ENCODE assay signal across 31 mouse cellular contexts in genomic region chr11:61540642-61541041, GRCm38 (mm10). TPM values are rescaled to one million over a fixed set of nuclear protein-coding genes. Genes with fewer than 3 reads are reported as not detected.
A peak's percentile ranks its signal among the peaks of the same experiment; 100 is the strongest.
DNase-seq lines count a peak whose midpoint lies in the region; TF ChIP-seq lines count a peak whose summit lies in the region.
"Had no signal": no experiment of that assay in that cellular context is flagged by ENCODE, and none has a peak within 500 bp of the region (broad histone marks: within the 10 kb centered on the region; RNA-seq: fewer than 3 reads in every experiment).

No protein-coding gene starts in this region.

- peak; percentile 60 for DNase-seq in kidney, adult 2 months
- no peak for DNase-seq in kidney, postnatal 10 days
- DNase-seq in layer of hippocampus, adult 2 months (ENCODE audit: low spot score in 2 of 2): no peak
- no peak for DNase-seq in layer of hippocampus, adult 18-20 months (ENCODE audit: low spot score in 2 of 2)
- DNase-seq in R1 (ENCODE audit: low read depth, low spot score): peak; percentile 33
- DNase-seq in kidney, postnatal 25 days: peak; percentile 45 to 70
- DNase-seq in left cerebral cortex, postnatal 14 days (ENCODE audit: low spot score in 2 of 2): no peak
- DNase-seq: adrenal gland, adult 8-10 months; adrenal gland, postnatal 25 days; cerebellum, adult 11-12 months; cerebellum, adult 8-10 months; cerebellum, postnatal 10 days; cerebellum, postnatal 36 days; embryo, embryonic 11 days; gastrocnemius, postnatal 25 days; heart, adult 18-20 months; heart, postnatal 10 days; heart, postnatal 36 days had no signal

- no peaks in the 10 kb centered on the region for H3K36me3 ChIP-seq in kidney, adult 2 months (ENCODE audit: control insufficient read depth, insufficient read depth, low read length)

- no peak for TF ChIP-seq POLR2A in kidney, adult 2 months (IDR thresholded peaks at IDR 0.05; ENCODE audit: low read depth, low read length)

- no peaks in the 10 kb centered on the region for H3K27me3 ChIP-seq in kidney, adult 2 months (replicated peaks; ENCODE audit: control insufficient read depth, insufficient read depth, low read length)
- H3K27me3 ChIP-seq: embryonic facial prominence, embryonic 13.5 days; forebrain, embryonic 12.5 days; forebrain, embryonic 15.5 days; heart, embryonic 12.5 days; heart, embryonic 15.5 days had no signal

- no peak overlapping the region for H3K4me3 ChIP-seq in kidney, adult 2 months (ENCODE audit: insufficient read depth, low read depth, low read length)
- no peak overlapping the region for H3K4me3 ChIP-seq in layer of hippocampus, adult 2 months
- H3K4me3 ChIP-seq: embryonic facial prominence, embryonic 10.5 days; embryonic facial prominence, embryonic 13.5 days; erythroblast, embryonic 14.5 days; forebrain, embryonic 12.5 days; forebrain, embryonic 15.5 days; heart, embryonic 12.5 days; heart, embryonic 15.5 days; hindbrain, embryonic 10.5 days had no signal

- TF ChIP-seq CTCF in kidney, adult 2 months (conservative IDR thresholded peaks at IDR 0.05; ENCODE audit: insufficient read depth, insufficient read length, low read depth, low read length): no peak
- no peak for TF ChIP-seq CTCF in layer of hippocampus, adult 2 months (conservative IDR thresholded peaks at IDR 0.05)

- no peak overlapping the region for H3K27ac ChIP-seq in kidney, adult 2 months (ENCODE audit: insufficient read depth, low read depth, low read length)
- H3K27ac ChIP-seq in layer of hippocampus, adult 2 months: peak overlapping the region; percentile 86
- H3K27ac ChIP-seq: embryonic facial prominence, embryonic 10.5 days; embryonic facial prominence, embryonic 13.5 days; forebrain, embryonic 12.5 days; forebrain, embryonic 15.5 days; heart, embryonic 15.5 days; hindbrain, embryonic 10.5 days; hindbrain, embryonic 14.5 days had no signal

- WGBS in kidney, adult 2 months: 43% methylated on average over 7 of the region's 7 CpGs

- intact Hi-C loops in left cerebral cortex, postnatal 14 days (cut with DNase I): no loop called here

- peaks cover 16% of the 10 kb centered on the region for H3K4me1 ChIP-seq in kidney, adult 2 months (ENCODE audit: control insufficient read depth, insufficient read depth, low read length)
- H3K4me1 ChIP-seq: embryonic facial prominence, embryonic 13.5 days; forebrain, embryonic 12.5 days; forebrain, embryonic 15.5 days had no signal

RNA-seq across cellular contexts. Expression of gene B9d1, which starts 35.7 kb away (rescaled TPM):
- 42.7 and 43.3 TPM in 2 replicates for polyA plus RNA-seq in kidney, adult 2 months (2012; rRNA removed)
- 10 to 100 TPM; 47.4 to 47.9 TPM for total RNA-seq in layer of hippocampus, adult 2 months (2021)
- 10 to 100 TPM; 37.4 to 49.3 TPM for total RNA-seq in layer of hippocampus, adult 18-20 months (2021)
- total RNA-seq in left cerebral cortex, postnatal 14 days (2021): 10 to 100 TPM; 38.0 to 44.1 TPM

RNA-seq across cellular contexts. Expression of gene Epn2, which starts 38.8 kb away (rescaled TPM):
- polyA plus RNA-seq in kidney, adult 2 months (2012; rRNA removed): 23.1 and 25.7 TPM in 2 replicates
- total RNA-seq in layer of hippocampus, adult 2 months (2021): 100 to 1,000 TPM; 162 to 170 TPM
- total RNA-seq in layer of hippocampus, adult 18-20 months (2021): 100 to 1,000 TPM; 173 to 181 TPM
- 100 to 1,000 TPM; 115 TPM for total RNA-seq in left cerebral cortex, postnatal 14 days (2021)
- polyA plus RNA-seq: erythroblast, embryonic 14.5 days had no signal

RNA-seq across cellular contexts. Expression of gene Mapk7, which starts 46.4 kb away (rescaled TPM):
- 13.8 and 15.4 TPM in 2 replicates for polyA plus RNA-seq in kidney, adult 2 months (2012; rRNA removed)
- total RNA-seq in layer of hippocampus, adult 2 months (2021): 10 to 100 TPM; 26.2 to 28.5 TPM
- 10 to 100 TPM; 26.6 to 27.4 TPM for total RNA-seq in layer of hippocampus, adult 18-20 months (2021)
- total RNA-seq in left cerebral cortex, postnatal 14 days (2021): 10 to 100 TPM; 30.5 to 32.4 TPM

RNA-seq across cellular contexts. Expression of gene Mfap4, which starts 55.4 kb away (rescaled TPM):
- polyA plus RNA-seq in kidney, adult 2 months (2012; rRNA removed): 12.0 and 21.3 TPM in 2 replicates
- total RNA-seq in layer of hippocampus, adult 2 months (2021): 1 to 10 TPM; 4.8 to 5.0 TPM
- 1 to 10 TPM; 4.3 to 4.8 TPM for total RNA-seq in layer of hippocampus, adult 18-20 months (2021)
- total RNA-seq in left cerebral cortex, postnatal 14 days (2021): 10 to 100 TPM; 11.1 to 11.6 TPM
- total RNA-seq: MEL had no signal
- polyA plus RNA-seq: activated CD4-positive, CD25-positive, alpha-beta regulatory T cell, adult 4 months; C2C12; CD4-positive, CD25-positive, alpha-beta regulatory T cell, adult 4 months; erythroblast, embryonic 14.5 days had no signal

Comparison
In these comparisons a context has a peak if more than half of its experiments do, and no peak if none do; other contexts are left out.
1. DNase-seq: peak in kidney, adult 2 months (single experiment), R1 (single experiment) and kidney, postnatal 25 days (2 of 2); none in kidney, postnatal 10 days (single experiment), layer of hippocampus, adult 2 months (0 of 2), layer of hippocampus, adult 18-20 months (0 of 2) and left cerebral cortex, postnatal 14 days (0 of 2).